Mouse (Mus musculus) liver, embryonic 14.5 days (tissue): Measurements from ENCODE around the gene Pten. TPM values are rescaled to one million over a fixed set of nuclear protein-coding genes. Genes with fewer than 3 reads are reported as not detected.

Experiments used
- ATAC-seq: fragments of 200-750 bp; cut with Nextera tagmentation; 2 replicates; pipeline ENCODE4 v1.8.0; 2017; ENCODE audit warnings: moderate number of reproducible peaks, mild to moderate bottlenecking, moderate library complexity; ENCODE audit not compliant: insufficient read depth
- DNase-seq, 3 experiments: peaks; one replicate each; pipeline ENCODE4 v3.0.0-alpha.2; 2012 to 2013; ENCODE audit warnings: low read depth in 3 of 3, low spot score in 3 of 3
- H3K27ac ChIP-seq: fragments of 300-500 bp; sonication (generic); 2 replicates; pipeline ENCODE4 v1.5.1; 2014; ENCODE audit warnings: moderate library complexity, mild to moderate bottlenecking, control low read depth, inconsistent platforms
- H3K27me3 ChIP-seq: fragments of 300-500 bp; sonication (generic); 2 replicates; pipeline ENCODE4 v1.6.1; 2014; ENCODE audit warnings: mild to moderate bottlenecking, low read length, moderate library complexity; ENCODE audit not compliant: control insufficient read depth, insufficient read depth
- H3K36me3 ChIP-seq: fragments of 300-500 bp; sonication (generic); replicated peaks from 2 replicates; pipeline ENCODE4 v1.6.1; 2014; ENCODE audit warnings: low read depth; ENCODE audit not compliant: control insufficient read depth, insufficient read depth
- H3K4me1 ChIP-seq, 2 experiments: fragments of 200-500 bp in 1 of 2; fragments of 300-500 bp in 1 of 2; sonication (generic) in 1 of 2; replicated peaks; 2 replicates each; pipeline ENCODE4 v1.6.1; 2012 to 2014; ENCODE audit warnings: antibody characterized with exemption in 1 of 2, inconsistent platforms in 1 of 2, low read length in 1 of 2; ENCODE audit not compliant: control insufficient read depth in 2 of 2, insufficient read depth in 2 of 2
- H3K4me2 ChIP-seq: fragments of 300-500 bp; sonication (generic); 2 replicates; pipeline ENCODE4 v1.6.1; 2014; ENCODE audit warnings: low read depth, mild to moderate bottlenecking, control low read depth, moderate library complexity
- H3K4me3 ChIP-seq, 2 experiments: fragments of 200-500 bp in 1 of 2; fragments of 300-500 bp in 1 of 2; sonication (generic) in 1 of 2; 2 replicates each; pipeline ENCODE4 v1.5.1; 2012 to 2014; ENCODE audit warnings: low read depth in 2 of 2, low read length in 2 of 2, mild to moderate bottlenecking in 2 of 2, control low read depth in 1 of 2, inconsistent platforms in 1 of 2, moderate library complexity in 1 of 2; ENCODE audit not compliant: insufficient read depth in 1 of 2
- H3K9ac ChIP-seq: fragments of 300-500 bp; sonication (generic); replicated peaks from 2 replicates; pipeline ENCODE4 v1.6.1; 2014; ENCODE audit warnings: mild to moderate bottlenecking, control low read depth, moderate library complexity
- H3K9me3 ChIP-seq: fragments of 300-500 bp; sonication (generic); 2 replicates; pipeline ENCODE4 v1.6.1; 2016; ENCODE audit warnings: low read length, mixed read lengths; ENCODE audit not compliant: control insufficient read depth
- CTCF ChIP-seq: IDR thresholded peaks from 2 replicates; pipeline ENCODE4 v1.5.1; 2016; ENCODE audit warnings: antibody characterized with exemption, low read depth, control low read depth
- EP300 ChIP-seq: IDR thresholded peaks from 2 replicates; pipeline ENCODE4 v1.6.1; 2016; ENCODE audit warnings: antibody characterized with exemption, low read depth
- WGBS: fragments of 180-500 bp; shearing (Covaris S2); extraction: QIAGEN DNeasy Blood & Tissue Kit; methylation state at CpG from one replicate; pipeline ENCODE4 v1.1.7; 2014; ENCODE audit not compliant: insufficient replicate concordance; 5-methylcytosine and 5-hydroxymethylcytosine counted together
- polyA plus RNA-seq, 2 experiments: library from polyadenylated mRNA; depleted of rRNA in 1 of 2; stranded (reverse) in 1 of 2; unstranded in 1 of 2; fragments of >200 nt; fragmentation: Nextera tagmentation in 1 of 2; extraction: Ambion mirVana in 1 of 2; gene quantifications; 2 replicates each; pipeline versions ENCODE4 v1.2.1 to v1.2.3; 2012 to 2014

Gene Pten
- polyA plus RNA-seq, 2 experiments = 3.5 to 4.3 TPM

DNA sequence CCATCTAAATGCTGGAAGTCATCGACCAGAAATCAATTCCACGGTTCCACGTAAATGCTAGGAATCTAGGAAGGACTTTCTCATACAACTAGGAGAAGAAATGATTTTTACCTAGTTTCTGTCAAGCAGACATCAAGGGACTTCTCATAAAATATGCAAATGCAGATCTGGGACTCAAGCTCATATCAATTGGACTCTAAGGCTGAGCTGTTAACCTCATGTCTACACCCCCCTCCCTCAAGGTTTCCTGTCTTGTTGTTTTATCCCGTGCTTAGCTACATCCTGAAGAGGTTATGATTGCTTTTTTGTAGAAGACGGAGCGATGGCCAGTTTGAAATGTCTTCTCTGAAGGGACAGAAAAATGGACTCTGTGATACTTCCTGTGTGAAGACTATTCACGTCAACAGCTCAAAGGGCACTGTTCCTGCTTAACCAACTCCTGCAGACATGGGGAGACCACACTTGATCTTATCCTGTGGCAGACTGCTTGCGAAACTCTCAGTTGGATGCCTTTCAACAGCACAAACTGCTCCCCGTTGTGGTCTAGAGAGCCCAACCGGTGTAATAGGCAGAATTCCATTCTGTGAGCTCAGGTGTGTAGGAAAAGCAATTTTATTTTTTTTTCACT lies 111.9 kb downstream of the Pten start:
- no peak for ATAC-seq
- no peak for DNase-seq
- Histone ChIP-seq H3K9me3 (no peaks in the 10 kb centered on the region), H3K4me1 (peaks cover 0 to 3% of the 10 kb centered on the region in 2 experiments; a peak in 1 of 4 replicates), H3K27ac (no peak overlapping the region), H3K4me2 (no peak overlapping the region), H3K36me3 (no peaks in the 10 kb centered on the region), H3K4me3 (no peak overlapping the region), H3K9ac (no peak overlapping the region), H3K27me3 (no peaks in the 10 kb centered on the region)
- TF ChIP-seq CTCF (no peak), EP300 (no peak)
- WGBS = 21% methylated on average over 10 of the region's 10 CpGs

DNA sequence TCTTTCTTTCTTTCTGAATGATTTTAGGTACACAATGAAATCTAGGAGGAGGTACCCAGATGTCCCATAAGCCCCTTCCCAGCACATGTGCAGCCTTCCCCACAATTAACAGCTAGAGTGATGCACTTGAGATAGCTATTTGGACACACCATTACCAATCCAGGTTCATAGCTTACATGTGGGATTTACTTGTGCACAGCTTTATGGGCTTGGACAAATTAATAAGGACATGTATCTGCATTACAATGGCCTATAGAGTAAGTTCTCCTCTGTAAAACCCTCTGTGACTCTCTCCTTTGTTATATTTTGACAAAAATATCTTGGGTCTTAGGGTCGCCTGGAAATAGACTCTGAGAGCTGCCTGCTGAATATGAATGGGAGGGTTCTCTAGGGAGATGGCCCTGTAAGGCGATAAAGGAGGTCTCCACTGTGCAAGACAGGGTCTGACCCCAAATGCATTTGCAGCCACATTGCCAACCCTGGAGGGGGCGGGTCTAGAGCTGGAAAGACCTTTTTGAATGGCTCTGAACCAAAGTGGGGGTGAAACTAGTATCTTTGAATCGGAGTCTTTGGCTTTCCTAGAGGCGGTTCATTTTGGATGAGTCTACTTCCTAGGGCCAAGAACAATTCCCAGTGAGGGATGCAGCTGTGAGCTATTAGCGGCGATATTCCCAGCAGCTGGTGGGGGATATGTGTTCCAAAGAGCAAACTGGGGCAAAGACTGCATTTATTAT lies 116.8 kb downstream of the Pten start:
- Histone ChIP-seq H3K36me3 (no peaks in the 10 kb centered on the region), H3K4me2 (no peak overlapping the region), H3K9me3 (no peaks in the 10 kb centered on the region), H3K27ac (no peak overlapping the region), H3K4me1 (peaks cover 0 to 1% of the 10 kb centered on the region in 2 experiments; a peak in 1 of 4 replicates), H3K9ac (no peak overlapping the region), H3K4me3 (no peak overlapping the region), H3K27me3 (no peaks in the 10 kb centered on the region)
- 65% methylated on average over 7 of the region's 7 CpGs for WGBS
- DNase-seq (no peak), ATAC-seq (no peak)
- no peak for TF ChIP-seq EP300
- no peak for TF ChIP-seq CTCF

Other genes with a start within 250 kb of the Pten start
- gene Papss2, start 161.7 kb upstream of the Pten start, polyA plus RNA-seq (2012; rRNA removed) = 2.2 and 3.1 TPM in 2 replicates
- 4.3 and 4.7 TPM in 2 replicates for gene Papss2, start 161.7 kb upstream of the Pten start, polyA plus RNA-seq (2014; fragmentation: Nextera tagmentation; extraction: Ambion mirVana)
- 6.5 and 9.9 TPM in 2 replicates for gene Atad1, start 17.7 kb upstream of the Pten start, polyA plus RNA-seq (2012; rRNA removed)
- gene Atad1, start 17.7 kb upstream of the Pten start, polyA plus RNA-seq (2014; fragmentation: Nextera tagmentation; extraction: Ambion mirVana) = 20.9 and 22.3 TPM in 2 replicates